Mouse (Mus musculus): Measurements from ENCODE around the gene Mmp24. TPM values are rescaled to one million over a fixed set of nuclear protein-coding genes. Genes with fewer than 3 reads are reported as not detected.

The Mmp24 gene
- total RNA-seq, 2 experiments from 2014 or later: 37.2 to 38.8 TPM

- DNase-seq (ENCODE audit: low spot score in 2 of 2): no peak
- intact Hi-C loops (cut with DNase I): no loop called here
Observed at GRCm38 (mm10) chr2:155837961-155838360, 62.8 kb downstream of the Mmp24 start.

DNA sequence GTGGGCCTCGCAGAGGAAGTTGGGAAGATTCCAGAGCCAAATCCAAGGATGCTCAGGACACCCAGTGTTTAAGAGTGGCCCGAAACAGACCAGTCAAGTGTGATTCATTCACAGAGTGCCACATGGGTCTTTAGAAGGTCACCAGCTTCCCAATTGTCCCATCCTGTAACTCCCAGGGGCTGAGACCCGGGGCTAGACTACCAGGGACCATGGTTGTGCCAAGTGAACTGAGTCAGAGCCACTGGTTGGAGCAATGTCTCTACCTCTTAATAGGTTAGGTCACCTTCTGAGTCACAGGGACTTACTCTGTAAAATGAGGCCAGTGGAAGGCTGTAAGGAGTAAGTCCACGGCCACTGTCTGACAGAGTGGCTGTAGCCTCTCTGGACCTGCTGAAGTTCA lies 63.8 kb downstream of the Mmp24 start:
- DNase-seq (ENCODE audit: low spot score in 2 of 2): no peak
- intact Hi-C loops (cut with DNase I): no loop called here

DNA sequence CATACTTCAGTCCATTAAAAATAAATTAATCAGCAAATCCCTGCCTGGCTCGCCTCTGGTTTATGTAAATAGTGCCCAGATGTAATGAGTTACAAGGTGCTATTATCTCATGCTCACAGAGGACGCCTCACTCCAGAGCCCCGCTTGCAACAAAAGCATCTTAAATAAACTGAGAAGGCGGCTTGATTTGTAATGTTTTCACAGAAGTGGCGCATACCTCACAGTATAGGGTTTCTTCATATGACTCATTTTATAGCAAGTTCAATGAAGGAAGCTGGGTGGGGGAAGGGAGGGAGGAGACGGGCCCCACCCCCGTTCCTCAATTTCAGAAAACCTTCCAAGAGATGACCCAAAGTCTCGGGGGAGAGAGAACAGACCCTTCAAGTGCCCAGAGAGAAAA lies 71.8 kb downstream of the Mmp24 start:
- no peak for DNase-seq (ENCODE audit: low spot score in 2 of 2)
- intact Hi-C loops (cut with DNase I): no loop called here

DNA sequence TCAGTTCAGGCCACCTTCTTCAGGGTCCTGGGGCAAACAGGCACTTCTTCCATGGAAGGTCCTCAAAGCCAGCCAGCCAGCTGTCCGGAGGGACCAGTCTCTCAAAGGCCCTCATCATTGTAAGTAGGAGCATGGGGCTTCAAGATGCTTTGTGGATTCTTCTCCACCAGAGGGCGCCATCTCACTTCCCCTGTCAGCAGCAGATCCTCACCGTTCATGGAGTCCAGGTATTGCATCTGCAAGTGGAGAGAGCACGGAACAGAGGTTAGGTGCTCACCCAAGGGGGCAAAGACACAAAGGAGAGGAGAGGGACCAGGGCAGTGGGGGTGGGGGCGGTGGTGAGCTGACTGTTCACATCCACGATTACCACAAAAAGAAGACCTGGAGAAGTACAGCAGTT lies 73.1 kb downstream of the Mmp24 start:
- intact Hi-C loops (cut with DNase I): loop anchor here (1.0 kb wide), 1 partner anchor 98 kb away; no protein-coding TSS in a partner anchor
- peak; percentile 81 to 84 for DNase-seq (ENCODE audit: low spot score in 2 of 2)

GRCm38 (mm10) chr2:155849464-155849863 lies 74.3 kb downstream of the Mmp24 start:
- intact Hi-C loops (cut with DNase I): no loop called here
- no peak for DNase-seq (ENCODE audit: low spot score in 2 of 2)

DNA sequence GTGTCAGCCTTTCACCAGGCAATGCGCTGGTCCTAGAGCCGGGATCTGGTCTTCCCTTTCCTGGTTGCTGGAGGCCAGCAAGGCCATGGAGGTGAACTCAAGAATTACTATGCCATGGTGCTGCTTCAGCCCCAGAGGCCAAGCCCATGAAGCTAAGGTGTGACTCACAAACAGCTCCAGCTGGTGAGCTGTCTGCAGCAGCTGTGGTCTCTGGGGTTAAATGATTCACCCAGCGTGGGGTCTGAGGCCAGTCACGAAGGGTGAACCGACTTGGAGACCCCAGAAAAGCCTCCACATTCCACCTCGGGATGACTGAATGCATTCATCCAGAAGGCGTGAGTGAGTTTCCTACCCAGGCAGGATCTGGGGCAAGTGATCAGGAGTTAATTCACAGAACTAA lies 75.0 kb downstream of the Mmp24 start:
- no peak for DNase-seq (ENCODE audit: low spot score in 2 of 2)
- intact Hi-C loops (cut with DNase I): no loop called here

DNA sequence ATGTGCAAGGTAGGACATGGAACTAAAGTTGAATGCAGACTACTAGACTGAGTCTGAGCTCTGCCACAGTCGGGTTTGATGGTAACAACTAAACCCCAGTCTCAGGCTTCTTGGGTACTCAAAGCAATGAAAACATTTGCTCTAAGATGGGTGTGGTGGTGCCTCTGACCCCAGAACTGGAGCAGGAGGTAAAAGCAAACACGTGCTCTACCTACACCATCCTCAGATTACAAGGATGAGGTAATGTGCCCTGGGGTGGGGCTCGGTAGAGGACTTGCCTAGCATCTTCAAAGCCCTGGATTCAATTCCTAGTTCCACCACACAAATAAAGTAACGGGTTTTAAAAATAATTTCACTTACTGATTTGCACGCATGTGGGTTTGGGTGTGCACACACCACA lies 77.4 kb downstream of the Mmp24 start:
- no peak for DNase-seq (ENCODE audit: low spot score in 2 of 2)
- intact Hi-C loops (cut with DNase I): no loop called here

DNA sequence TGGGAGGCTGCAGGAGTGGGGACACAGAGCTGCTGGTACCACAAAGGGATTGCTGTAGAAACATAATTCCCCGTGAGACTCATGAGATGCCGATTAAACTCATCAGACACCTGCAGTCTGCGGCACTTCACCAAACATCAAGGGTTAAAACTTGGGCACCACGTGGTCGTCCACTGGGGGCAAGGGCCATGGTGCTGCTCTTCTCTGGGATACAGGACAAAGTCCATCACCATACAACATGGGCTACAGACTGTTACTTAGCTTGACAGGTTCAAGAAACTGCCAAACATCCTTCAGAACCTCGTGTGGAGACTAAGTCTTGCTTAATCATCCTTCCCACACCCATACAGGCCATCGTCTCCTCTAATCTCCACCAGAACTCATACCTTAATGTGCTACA lies 85.0 kb downstream of the Mmp24 start:
- no peak for DNase-seq (ENCODE audit: low spot score in 2 of 2)
- intact Hi-C loops (cut with DNase I): no loop called here

- no peak for DNase-seq (ENCODE audit: low spot score in 2 of 2)
- intact Hi-C loops (cut with DNase I): no loop called here
Observed at GRCm38 (mm10) chr2:155861581-155861980, 86.4 kb downstream of the Mmp24 start.

- intact Hi-C loops (cut with DNase I): no loop called here
- DNase-seq (ENCODE audit: low spot score in 2 of 2): no peak
Observed at GRCm38 (mm10) chr2:155862573-155863300, 87.6 kb downstream of the Mmp24 start.

GRCm38 (mm10) chr2:155863301-155863867 lies 88.2 kb downstream of the Mmp24 start:
- no peak for DNase-seq (ENCODE audit: low spot score in 2 of 2)
- intact Hi-C loops (cut with DNase I): no loop called here

Other genes with a start within 250 kb of the Mmp24 start
- 10 to 100 TPM; 12.9 to 14.4 TPM for gene Gss, start 182.5 kb upstream of the Mmp24 start, total RNA-seq (2021)
- gene Myh7b, start 164.1 kb upstream of the Mmp24 start, total RNA-seq (2021): 1 to 10 TPM; 3.8 to 5.3 TPM
- gene Trpc4ap, start 83.0 kb upstream of the Mmp24 start, total RNA-seq (2021): 100 to 1,000 TPM; 146 to 147 TPM
- 10 to 100 TPM; 16.9 to 19.2 TPM for gene Edem2, start 45.9 kb upstream of the Mmp24 start, total RNA-seq (2021)
- gene Gm17581, start 39.5 kb upstream of the Mmp24 start, total RNA-seq (2021): not detected
- gene Procr, start 24.2 kb upstream of the Mmp24 start, total RNA-seq (2021): 1 to 10 TPM in 1 of 2 experiments, under 1 TPM in 1; 0.96 to 1.3 TPM
- gene BC029722, start 44.1 kb downstream of the Mmp24 start, total RNA-seq (2021): 10 to 100 TPM; 58.7 to 62.3 TPM
- 10 to 100 TPM; 57.5 to 71.9 TPM for gene Eif6, start 51.6 kb downstream of the Mmp24 start, total RNA-seq (2021)
- gene Fam83c, start 59.5 kb downstream of the Mmp24 start, total RNA-seq (2021): not detected
- gene Uqcc1, start 155.0 kb downstream of the Mmp24 start, total RNA-seq (2021): 10 to 100 TPM; 59.7 to 61.8 TPM
- not detected for gene Gm15557, start 165.4 kb downstream of the Mmp24 start, total RNA-seq (2021)
- under 1 TPM in 1 of 2 experiments, not detected in 1; 0.23 TPM for gene Gdf5, start 170.0 kb downstream of the Mmp24 start, total RNA-seq (2021)
- gene Cep250, start 181.1 kb downstream of the Mmp24 start, total RNA-seq (2021): 10 to 100 TPM; 15.8 to 18.4 TPM
- 1 to 10 TPM; 1.5 to 2.1 TPM for gene 6430550D23Rik, start 232.6 kb downstream of the Mmp24 start, total RNA-seq (2021)
- gene Ergic3, start 232.7 kb downstream of the Mmp24 start, total RNA-seq (2021): 100 to 1,000 TPM; 199 to 206 TPM

All from left cerebral cortex, postnatal 25 days (tissue).